Mouse (Mus musculus): Measurements from ENCODE around the gene Dact3.

Dact3 gene

GRCm38 (mm10) chr7:16893612-16894011 is 18.5 kb downstream of the Dact3 start:
- DNase-seq (ENCODE audit: low read depth): no peak

- DNase-seq (ENCODE audit: low read depth): no peak
Measured at GRCm38 (mm10) chr7:16894279-16894678, 19.2 kb downstream of the Dact3 start.

GRCm38 (mm10) chr7:16895000-16895399 is 19.9 kb downstream of the Dact3 start:
- DNase-seq (ENCODE audit: low read depth): peak; percentile 47

- no peak for DNase-seq (ENCODE audit: low read depth)
Measured at GRCm38 (mm10) chr7:16895511-16895910, 20.4 kb downstream of the Dact3 start.

- no peak for DNase-seq (ENCODE audit: low read depth)
Measured at GRCm38 (mm10) chr7:16900526-16900925, 25.4 kb downstream of the Dact3 start.

- DNase-seq (ENCODE audit: low read depth): no peak
Measured at GRCm38 (mm10) chr7:16903439-16903955, 28.4 kb downstream of the Dact3 start.

GRCm38 (mm10) chr7:16904120-16904675 is 29.1 kb downstream of the Dact3 start:
- no peak for DNase-seq (ENCODE audit: low read depth)

GRCm38 (mm10) chr7:16905491-16906021 is 30.4 kb downstream of the Dact3 start:
- DNase-seq (ENCODE audit: low read depth): no peak

GRCm38 (mm10) chr7:16906281-16906680 is 31.2 kb downstream of the Dact3 start, which contains the start of gene Ptgir:
Gene Ptgir, plus strand, starts transcription at chr7:16906490.
- DNase-seq (ENCODE audit: low read depth): no peak

GRCm38 (mm10) chr7:16906889-16907559 is 31.9 kb downstream of the Dact3 start:
- DNase-seq (ENCODE audit: low read depth): no peak

- no peak for DNase-seq (ENCODE audit: low read depth)
Measured at GRCm38 (mm10) chr7:16907842-16908241, 32.7 kb downstream of the Dact3 start.

- DNase-seq (ENCODE audit: low read depth): no peak
Measured at GRCm38 (mm10) chr7:16908367-16908766, 33.2 kb downstream of the Dact3 start.

- DNase-seq (ENCODE audit: low read depth): no peak
Measured at GRCm38 (mm10) chr7:16908859-16909258, 33.7 kb downstream of the Dact3 start.

- no peak for DNase-seq (ENCODE audit: low read depth)
Measured at GRCm38 (mm10) chr7:16909909-16910308, 34.8 kb downstream of the Dact3 start.

GRCm38 (mm10) chr7:16911904-16912303 is 36.8 kb downstream of the Dact3 start:
- no peak for DNase-seq (ENCODE audit: low read depth)

- DNase-seq (ENCODE audit: low read depth): no peak
Measured at GRCm38 (mm10) chr7:16912360-16912759, 37.2 kb downstream of the Dact3 start.

GRCm38 (mm10) chr7:16913806-16914452 is 38.8 kb downstream of the Dact3 start:
- DNase-seq (ENCODE audit: low read depth): peak; percentile 71

- no peak for DNase-seq (ENCODE audit: low read depth)
Measured at GRCm38 (mm10) chr7:16914453-16915343, 39.6 kb downstream of the Dact3 start.

- DNase-seq (ENCODE audit: low read depth): no peak
Measured at GRCm38 (mm10) chr7:16915461-16916340, 40.6 kb downstream of the Dact3 start.

- DNase-seq (ENCODE audit: low read depth): no peak
Measured at GRCm38 (mm10) chr7:16916342-16917265, 41.5 kb downstream of the Dact3 start.
